Mouse (Mus musculus) cerebellum, adult (tissue): ENCODE data around the gene Nek7.

Experiments used
- ATAC-seq: cut with Nextera tagmentation; 2 replicates; pipeline ENCODE4 v1.9.2; 2017; ENCODE audit warnings: mild to moderate bottlenecking, moderate library complexity, mixed read lengths; ENCODE audit not compliant: insufficient number of reproducible peaks, low FRiP score, low TSS enrichment

The Nek7 gene

GRCm38 (mm10) chr1:138609176-138609575, 10.8 kb downstream of the Nek7 start:
- no peak for ATAC-seq

GRCm38 (mm10) chr1:138608336-138608735, 11.6 kb downstream of the Nek7 start:
- no peak for ATAC-seq

DNA sequence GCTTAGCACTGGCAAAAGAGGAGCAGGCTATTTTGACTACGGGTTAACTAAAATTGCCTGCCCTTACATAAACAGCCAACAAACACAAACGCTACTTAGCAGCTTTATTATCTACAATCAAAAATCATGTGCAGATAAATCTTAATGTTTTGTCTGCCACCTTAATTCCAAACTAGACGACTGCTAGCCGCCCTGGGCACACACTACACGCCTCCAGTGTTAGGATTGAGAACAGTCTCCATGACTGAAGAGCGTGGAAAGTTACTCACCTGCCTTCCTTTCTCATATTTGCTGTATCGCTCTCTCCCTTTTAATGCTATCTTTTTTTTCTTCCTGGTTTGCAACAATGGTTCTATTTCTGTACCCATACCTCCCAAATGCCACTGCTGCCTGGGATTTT, 12.1 kb downstream of the Nek7 start:
- ATAC-seq = no peak

- ATAC-seq = no peak
Observed at GRCm38 (mm10) chr1:138606771-138607170, 13.2 kb downstream of the Nek7 start.

DNA sequence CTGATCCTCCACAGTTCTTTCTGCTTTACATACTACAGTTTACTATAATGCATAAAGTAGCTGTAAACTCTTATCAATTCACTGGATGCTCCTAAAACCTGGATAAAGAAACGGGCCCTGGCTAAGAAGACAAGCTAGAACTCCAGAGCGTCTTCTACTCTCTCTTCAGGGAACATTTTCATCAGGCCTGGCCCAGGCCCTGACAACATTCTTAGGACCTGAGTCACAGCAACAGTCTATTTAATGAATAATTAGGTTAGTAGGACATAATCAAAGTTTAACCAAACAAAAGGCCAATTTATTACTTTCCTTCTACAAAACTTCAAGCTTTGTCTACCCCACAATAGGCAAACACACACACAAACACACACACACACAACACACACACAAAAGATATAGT, 15.2 kb downstream of the Nek7 start:
- no peak for ATAC-seq

GRCm38 (mm10) chr1:138603974-138604373, 16.0 kb downstream of the Nek7 start:
- no peak for ATAC-seq

GRCm38 (mm10) chr1:138598087-138598486, 21.9 kb downstream of the Nek7 start:
- no peak for ATAC-seq

DNA sequence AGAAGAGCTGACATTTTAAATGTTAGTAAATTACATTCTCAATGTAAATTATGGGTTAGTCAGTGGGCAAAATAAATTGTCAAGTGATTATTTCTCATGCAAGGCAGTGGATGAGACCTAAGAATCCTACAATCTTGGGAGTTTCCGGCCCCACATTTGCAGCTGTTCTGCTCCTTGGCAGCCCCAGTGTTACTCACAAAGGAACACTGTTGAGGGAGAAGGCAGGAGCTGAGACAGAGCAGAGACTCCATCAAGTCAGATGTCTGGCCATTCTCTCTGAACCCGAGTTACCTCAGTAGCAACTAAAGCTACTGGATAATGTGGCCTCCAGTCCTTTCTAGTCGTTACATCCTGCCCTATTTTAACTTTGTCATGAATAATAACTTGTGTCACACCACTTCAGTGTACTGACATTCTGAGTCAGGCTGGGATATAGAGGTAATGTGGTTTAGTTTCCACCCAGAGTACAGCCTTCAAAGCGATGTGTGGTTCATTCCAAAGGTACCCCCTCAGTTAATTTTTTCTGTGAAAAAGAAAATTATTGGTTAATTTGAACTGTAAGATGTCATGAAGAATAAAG, 23.7 kb downstream of the Nek7 start:
- ATAC-seq = no peak

DNA sequence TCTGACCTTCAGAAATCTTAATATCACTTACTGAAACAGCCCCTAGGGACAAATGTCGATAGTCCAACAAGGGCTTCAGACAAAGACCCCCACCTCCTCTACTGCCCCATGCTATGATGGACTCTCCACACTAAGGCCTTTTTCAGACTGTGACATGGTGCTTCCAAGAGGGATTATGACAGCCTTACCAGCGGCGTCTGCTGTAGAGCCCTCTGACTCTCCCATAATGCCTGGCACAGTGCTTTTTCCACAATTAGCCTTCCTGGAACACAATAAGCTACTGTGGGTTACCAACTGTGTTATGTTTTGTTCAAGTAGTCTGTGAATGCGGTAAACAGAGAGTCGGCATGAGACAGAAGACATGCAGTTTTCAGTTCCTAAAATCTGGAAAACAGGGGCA, 25.0 kb downstream of the Nek7 start:
- no peak for ATAC-seq

DNA sequence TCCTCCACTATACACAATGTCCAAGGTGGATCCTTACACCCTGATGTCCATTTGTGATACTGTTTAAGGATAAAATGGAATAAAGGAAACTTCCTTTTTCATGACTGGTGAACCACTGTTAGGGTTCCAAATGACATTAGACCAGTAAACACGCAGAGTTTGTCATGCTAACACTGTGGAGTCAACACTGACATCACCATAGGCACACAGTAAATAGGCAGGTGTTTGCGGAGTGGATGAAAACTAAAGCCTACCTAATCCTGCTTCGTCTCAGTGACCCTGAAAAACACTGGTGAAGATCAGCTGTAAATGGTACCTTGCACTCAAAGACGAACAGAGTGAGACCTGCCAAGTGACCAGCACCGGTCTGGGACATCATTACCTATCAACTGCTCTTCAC, 26.0 kb downstream of the Nek7 start:
- ATAC-seq = no peak

DNA sequence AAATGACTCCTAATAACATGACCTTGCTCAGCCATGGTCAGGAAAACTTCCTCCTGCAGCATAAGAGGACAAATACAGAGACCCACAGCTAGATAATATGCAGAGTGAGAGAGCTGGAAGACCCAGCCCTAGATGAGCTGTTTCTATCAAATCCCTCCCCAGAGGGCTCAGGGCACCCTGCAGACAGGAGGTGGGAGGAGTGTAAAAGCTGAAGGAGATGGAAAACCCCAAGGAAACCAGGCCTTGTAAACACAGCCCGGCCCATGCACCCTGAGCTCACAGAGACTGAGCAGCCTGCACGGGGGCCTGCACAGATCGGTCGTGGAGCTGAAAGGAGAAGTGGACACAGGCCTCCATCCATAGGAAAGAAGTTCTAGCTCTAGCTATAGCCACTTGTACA, 27.5 kb downstream of the Nek7 start:
- ATAC-seq = no peak

GRCm38 (mm10) chr1:138590451-138591022, 29.4 kb downstream of the Nek7 start:
- no peak for ATAC-seq

DNA sequence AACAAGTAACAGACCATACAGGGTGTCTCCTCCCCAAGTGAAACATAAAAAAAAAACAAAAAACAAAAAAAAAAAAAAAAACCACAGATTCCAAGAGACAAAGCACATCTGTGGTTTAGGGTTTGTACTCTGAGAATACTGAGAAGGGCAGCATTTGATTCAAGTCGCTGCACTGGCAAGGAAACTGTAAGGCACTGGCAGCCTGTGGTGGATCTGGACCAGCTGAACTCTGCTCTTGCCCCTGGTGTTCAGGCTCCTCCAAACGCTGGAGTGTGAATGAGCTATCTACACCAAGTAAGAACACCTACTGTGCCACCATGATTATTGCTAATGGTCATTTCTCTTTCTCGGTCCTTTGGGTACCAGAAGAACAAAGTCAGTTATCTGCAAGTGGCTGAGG, 30.8 kb downstream of the Nek7 start:
- no peak for ATAC-seq

- ATAC-seq = no peak
Observed at GRCm38 (mm10) chr1:138587812-138588211, 32.1 kb downstream of the Nek7 start.

- ATAC-seq = no peak
Observed at GRCm38 (mm10) chr1:138586891-138587290, 33.0 kb downstream of the Nek7 start.

GRCm38 (mm10) chr1:138584423-138585013, 35.4 kb downstream of the Nek7 start:
- no peak for ATAC-seq

- no peak for ATAC-seq
Observed at GRCm38 (mm10) chr1:138582225-138582624, 37.7 kb downstream of the Nek7 start.

DNA sequence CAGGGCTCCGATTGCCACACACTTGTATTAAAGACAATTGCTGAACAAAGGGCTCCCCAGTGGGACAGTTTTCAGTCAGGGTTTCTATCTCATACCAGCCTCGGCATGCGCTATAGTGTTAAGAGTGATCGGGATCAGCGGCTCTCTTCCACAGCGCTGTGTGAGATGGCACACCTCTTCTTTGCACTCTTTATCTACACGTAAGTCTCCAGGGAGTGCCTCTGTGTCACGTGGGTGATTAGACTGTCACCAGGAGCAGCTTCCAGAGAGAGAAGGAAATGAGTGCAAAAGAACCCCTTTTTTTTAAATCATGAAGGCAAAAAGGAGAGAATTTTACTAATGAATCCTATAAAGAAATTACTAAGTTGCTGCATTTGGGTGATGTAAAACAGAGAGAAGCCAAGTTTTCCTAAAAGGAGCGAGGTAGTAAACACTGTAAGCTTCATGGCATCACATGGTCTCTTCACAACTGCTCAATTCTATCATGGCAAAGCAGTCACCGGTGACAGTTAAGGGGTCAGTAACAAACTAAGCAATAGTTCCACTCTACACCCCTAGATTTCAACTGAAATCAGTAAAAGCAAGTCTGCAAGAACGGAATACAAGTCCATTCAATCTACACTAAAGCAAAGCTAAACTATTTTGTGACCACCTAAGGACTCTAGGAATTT, 40.0 kb downstream of the Nek7 start:
- no peak for ATAC-seq

DNA sequence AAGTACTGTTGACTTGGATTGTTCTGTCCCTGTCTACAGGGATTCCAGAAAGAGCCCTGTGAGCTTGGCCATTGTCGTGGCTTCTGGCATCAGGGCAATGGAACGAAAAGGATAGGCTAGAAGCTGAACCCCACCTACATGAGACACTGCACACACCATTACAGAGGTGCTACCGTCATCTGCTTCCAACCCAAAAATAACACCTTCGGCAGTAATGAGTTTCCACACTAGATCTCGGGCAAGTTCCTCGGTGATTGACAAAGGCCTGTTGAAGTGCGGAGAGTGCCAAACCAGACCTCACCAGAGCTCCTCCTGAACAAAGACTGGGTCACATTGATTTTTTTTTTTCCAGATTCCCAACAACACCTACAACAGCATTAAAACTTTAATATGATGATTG, 40.7 kb downstream of the Nek7 start:
- ATAC-seq = no peak

- 0 out of 2 replicates have a peak, but pooled peaks have one; percentile 45 for ATAC-seq
Observed at GRCm38 (mm10) chr1:138576803-138577202, 43.1 kb downstream of the Nek7 start.

- ATAC-seq = no peak
Observed at GRCm38 (mm10) chr1:138576066-138576697, 43.8 kb downstream of the Nek7 start.
